Mouse (Mus musculus) kidney, adult 2 months (tissue): ENCODE measurements at regions not wholly inside any gene's neighbourhood (a gene's known extent, or its start where the extent isn't known, plus 50 kb on each side); places are given as distances from the start of the nearest gene placed in this dataset.

Experiments used
- CTCF ChIP-seq: fragments of 200-500 bp; conservative IDR thresholded peaks from 2 replicates; pipeline ENCODE4 v1.5.1; 2011; ENCODE audit warnings: low read depth, mild to moderate bottlenecking, control low read depth, low read length, moderate library complexity, mixed read lengths; ENCODE audit not compliant: insufficient read depth, insufficient read length
- POLR2A ChIP-seq: fragments of 200-500 bp; IDR thresholded peaks from one replicate; pipeline ENCODE4 v1.6.1; 2011; ENCODE audit warnings: low read depth, low read length, control low read depth

GRCm38 (mm10) chr12:12820668-12821351, 120.9 kb downstream of the Mycn start:
- TF ChIP-seq POLR2A (no peak), CTCF (no peak)
